Mouse (Mus musculus) CD8-positive naive resting alpha-beta T cell, adult 2 months (primary cell): ENCODE measurements around the gene Arhgap4.

Experiments used
- DNase-seq, 2 experiments: peaks; one replicate each; pipeline ENCODE4 v3.0.0; 2022; ENCODE audit warnings: low read depth in 2 of 2, low spot score in 2 of 2

Gene Arhgap4

DNA sequence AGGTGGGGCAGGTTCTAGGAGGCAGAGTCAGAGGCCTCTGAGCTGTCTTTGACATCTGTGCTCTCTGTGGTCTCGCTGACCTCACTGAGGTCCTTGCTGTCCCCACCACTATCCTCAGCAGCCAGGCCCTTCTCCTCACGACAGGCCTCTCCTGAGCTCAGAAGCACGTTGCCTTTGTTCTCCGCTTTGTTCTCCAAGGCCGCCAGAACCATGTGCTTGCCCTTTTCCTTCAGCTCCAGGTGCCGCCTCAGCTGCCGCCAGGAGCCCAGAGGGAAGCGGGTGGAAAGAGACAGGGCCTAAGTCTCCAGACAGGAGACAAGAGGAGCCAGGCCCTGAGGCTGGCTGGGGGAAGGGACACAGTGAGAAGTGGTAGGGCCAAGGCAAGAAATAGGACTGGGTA, 4.7 kb downstream of the Arhgap4 start:
- DNase-seq = no peak

DNA sequence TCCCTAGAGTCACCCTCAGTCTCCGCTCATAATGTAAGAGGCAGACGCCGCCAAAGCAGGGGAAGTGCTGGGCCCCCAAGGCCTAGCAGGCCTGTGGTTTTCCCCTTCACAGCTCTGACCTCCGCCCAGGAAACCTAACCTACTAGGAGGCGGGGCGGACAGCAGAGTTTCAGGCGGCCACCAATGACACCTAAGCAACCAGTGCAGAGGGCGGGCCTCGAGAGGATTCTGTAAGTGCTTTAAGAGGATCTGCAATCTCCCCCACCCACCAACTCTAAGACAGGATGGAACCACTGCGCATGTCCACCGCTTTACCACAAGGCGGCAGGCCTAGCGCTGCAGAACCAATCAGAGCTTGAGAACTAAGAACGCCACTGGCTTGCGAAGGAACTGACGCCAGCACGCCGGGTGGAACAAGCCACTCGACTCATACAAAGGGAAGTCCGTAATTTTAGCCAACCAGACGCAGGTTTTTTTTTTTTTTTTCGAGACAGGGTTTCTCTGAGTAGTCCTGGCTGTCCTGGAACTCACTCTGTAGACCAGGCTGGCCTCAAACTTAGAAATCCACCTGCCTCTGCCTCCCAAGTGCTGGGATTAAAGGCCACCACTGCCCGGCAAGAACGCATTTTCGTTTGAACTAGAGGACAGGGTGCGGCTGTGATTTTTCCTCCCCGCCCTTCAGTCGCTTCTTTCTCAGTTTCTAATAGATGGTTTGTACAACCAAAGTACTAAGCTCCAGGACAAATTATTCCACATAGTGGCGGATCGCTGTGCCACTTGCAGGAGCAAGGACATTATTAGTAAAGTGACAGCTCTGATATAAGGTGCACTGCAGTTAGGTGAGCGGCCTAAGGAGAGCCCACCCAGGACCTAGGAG, 6.6 kb downstream of the Arhgap4 start:
- peak; percentile 78 to 85 for DNase-seq

DNA sequence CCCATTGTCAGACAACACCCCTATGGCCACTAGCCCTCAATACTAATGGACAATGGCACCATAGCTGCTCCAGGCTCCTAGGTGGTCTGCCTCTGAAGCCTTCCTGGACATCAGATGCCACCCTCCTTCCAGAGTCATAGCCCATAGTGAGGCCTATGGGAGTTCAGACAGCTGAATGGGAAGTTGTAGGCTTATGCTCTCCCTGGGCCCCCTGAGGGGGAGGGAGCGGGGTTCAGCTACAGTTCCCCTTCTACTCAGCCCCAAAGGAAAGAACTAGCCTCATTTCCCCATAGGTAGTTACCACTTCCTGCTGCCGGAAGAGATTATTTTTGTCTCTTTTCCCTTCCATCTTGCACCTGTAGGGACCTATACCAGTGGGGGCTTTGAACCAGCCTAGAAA, 10.1 kb downstream of the Arhgap4 start:
- DNase-seq = peak in 1 of 2 experiments; percentile 41

DNA sequence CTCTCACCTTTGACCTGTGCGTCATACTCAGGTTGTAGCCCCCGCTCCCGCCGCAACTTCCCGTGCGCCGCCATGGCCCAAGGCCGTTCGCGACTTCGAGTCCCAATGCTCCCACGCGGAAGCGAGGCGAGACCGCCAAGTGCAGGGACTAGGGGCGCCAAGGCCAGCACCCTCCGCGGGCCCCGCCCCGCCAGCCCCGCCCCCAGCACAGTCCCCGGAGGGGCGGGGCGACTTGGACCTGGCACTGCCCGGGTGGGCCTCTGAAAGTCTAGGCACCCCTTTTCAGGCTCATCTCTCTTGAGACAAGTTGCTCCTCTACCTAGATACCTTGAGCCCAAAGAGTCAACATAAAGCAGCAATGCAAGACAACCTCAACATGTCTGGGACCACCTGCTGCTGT, 10.5 kb downstream of the Arhgap4 start:
- DNase-seq = peak; percentile 31 to 41

DNA sequence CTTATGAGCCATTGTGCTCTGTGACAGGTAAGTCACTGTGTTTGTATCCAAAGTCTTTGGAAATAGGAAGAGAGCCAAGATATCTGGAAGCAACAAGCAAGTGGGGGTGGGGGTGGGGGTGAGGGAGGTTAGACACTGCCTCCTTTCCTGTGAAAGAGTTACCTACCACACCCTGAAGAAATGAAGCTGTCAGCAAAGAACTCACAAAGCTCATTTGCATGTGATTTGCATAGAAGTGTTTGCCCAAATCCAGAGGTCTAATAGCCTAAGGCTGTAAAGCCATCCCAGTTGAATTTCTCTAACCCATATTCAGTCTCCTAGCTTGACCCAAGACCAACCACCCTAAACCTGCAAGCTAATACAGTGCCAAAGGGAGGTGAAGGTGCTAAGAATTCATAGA, 11.2 kb downstream of the Arhgap4 start:
- DNase-seq = no peak

DNA sequence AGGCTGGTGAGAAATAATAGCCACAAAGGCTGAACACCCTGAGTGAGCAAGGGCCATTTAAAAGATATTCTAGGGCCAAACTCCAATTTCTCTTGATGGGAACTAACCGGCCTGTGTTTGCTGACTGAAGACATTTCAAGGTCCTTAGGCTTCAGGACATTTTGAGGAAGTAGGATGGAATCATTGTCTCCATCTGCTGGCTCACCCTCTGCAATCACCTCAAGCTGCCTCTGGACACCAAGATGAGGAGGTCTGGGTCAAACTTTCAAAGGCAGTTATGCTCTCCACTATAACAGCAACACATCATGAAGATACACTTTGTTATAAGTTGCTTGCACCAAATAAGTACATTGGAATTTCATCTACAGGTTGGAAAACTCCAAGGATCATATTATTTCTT, 11.6 kb downstream of the Arhgap4 start:
- no peak for DNase-seq

DNA sequence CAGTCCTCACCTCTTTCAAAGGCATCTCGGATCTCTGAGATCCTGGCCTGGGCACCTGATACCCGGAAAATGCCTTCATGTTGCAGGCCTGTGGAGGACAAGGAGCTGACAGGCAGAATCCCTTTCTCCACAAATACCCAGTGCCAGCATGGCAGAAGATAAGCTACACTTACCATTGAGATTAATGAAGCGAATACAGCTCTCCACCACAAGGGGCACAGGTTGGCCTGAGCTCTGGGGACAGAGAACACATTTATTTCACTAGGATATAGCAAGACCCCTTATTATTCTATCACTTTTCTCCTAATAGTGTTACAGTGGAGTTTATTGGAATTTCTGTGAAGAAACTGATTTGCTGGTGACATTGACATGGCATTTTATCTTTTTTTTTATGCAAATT, 23.7 kb downstream of the Arhgap4 start:
- DNase-seq = no peak

DNA sequence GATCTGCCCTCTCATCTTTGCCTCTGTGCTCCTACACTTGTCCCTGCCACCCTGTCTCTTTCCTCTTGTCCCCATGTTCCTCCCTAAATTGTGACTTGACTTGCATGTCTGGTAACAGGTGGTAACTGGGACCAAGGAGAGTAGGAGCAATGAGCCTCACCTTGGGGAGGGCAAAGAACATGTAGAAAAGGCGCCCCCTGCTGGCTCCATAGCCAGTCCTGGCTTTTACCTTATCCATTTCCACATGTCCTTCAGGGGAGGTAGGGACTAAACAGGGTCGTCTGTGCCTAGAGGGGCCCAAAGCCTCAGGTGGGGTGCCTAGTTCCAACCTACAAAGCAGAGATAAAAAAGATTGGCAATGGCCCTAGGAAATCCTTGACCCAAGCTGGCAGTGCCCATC, 26.0 kb downstream of the Arhgap4 start, which contains the start of gene L1cam:
Gene L1cam, minus strand, starts transcription at position 387 of the 400 bp plus-strand sequence.
- DNase-seq = peak; percentile 27 to 52

DNA sequence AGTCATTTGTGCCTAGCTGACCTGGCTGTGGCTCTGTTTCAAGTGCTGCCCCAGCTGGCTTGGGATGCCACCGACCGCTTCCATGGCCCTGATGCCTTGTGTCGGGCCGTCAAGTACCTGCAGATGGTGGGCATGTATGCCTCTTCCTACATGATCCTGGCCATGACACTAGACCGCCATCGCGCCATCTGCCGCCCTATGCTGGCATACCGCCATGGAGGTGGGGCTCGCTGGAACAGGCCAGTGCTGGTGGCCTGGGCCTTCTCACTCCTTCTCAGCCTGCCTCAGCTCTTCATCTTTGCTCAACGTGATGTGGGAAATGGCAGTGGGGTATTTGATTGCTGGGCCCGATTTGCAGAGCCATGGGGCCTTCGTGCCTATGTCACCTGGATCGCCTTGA, 28.8 kb downstream of the Arhgap4 start:
- no peak for DNase-seq

DNA sequence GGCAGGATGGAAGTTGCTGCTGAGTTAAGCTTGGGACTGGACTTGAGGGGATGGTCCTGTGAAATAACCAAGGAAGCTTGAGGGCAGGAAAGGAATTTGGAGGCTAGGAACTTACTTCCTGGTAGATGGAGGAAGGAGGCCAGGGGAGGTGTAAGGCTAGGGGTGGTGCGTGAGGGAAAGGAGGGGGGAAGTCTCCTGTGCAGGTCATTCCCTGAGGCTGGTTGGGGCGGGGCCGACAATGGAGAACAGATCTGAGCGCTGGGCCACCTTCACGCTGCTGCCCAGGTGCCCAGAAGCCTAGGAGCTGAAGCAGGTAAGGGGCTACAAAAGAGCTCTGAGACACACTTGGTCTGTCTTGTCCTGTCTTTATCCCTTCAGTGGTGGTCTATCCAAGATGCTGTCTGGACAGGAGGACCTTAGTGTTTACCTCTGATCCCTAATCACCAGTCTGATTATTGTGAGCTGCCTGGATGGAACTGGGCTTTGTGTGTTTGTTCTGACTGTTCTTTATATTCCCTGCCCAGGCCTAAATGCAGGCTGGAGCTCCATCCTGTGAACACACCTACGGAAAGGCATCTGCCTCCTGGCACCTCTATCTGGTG, 30.0 kb downstream of the Arhgap4 start, which contains the start of gene Avpr2:
Gene Avpr2, plus strand, starts transcription at position 552 of the 602 bp plus-strand sequence.
- no peak for DNase-seq

DNA sequence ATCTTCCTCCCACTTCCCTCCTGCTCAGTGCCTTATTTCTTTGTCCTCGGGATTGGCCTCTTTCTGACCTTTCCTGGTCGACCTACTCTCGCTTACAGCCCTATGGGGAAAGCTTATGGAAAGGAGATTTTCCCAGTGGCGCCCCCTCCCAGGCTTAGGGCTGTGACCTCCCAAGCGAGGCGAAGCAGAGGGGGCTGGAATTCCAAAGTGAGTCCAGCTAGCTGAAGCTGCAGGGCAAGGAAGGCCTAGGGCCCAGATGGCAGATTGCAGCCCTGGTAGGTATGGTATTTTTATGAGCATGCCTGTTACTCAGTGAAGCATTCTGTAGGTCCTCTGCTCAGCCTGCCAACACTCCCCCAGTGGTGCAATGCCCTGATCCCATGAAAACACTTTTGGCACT, 40.2 kb downstream of the Arhgap4 start:
- no peak for DNase-seq

DNA sequence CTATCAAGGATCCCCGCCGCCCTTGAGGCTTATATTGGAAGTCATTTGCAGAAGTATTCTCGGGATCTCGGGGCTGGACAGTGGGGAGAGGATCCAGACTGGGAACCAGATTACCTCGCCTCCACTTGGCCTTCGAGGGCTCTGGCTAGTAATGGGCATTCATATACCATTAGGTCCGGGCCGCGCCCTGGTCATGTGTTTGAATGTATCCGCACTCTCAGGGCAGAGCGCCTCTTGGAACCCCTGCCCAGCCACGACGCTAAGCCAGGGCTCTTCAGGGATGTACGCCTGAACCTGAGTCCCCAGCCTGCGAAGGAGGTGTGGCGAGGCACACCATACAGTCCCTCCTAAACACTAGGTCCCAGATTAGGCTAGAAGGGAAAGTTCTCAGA, 40.6 kb downstream of the Arhgap4 start:
- DNase-seq = no peak

DNA sequence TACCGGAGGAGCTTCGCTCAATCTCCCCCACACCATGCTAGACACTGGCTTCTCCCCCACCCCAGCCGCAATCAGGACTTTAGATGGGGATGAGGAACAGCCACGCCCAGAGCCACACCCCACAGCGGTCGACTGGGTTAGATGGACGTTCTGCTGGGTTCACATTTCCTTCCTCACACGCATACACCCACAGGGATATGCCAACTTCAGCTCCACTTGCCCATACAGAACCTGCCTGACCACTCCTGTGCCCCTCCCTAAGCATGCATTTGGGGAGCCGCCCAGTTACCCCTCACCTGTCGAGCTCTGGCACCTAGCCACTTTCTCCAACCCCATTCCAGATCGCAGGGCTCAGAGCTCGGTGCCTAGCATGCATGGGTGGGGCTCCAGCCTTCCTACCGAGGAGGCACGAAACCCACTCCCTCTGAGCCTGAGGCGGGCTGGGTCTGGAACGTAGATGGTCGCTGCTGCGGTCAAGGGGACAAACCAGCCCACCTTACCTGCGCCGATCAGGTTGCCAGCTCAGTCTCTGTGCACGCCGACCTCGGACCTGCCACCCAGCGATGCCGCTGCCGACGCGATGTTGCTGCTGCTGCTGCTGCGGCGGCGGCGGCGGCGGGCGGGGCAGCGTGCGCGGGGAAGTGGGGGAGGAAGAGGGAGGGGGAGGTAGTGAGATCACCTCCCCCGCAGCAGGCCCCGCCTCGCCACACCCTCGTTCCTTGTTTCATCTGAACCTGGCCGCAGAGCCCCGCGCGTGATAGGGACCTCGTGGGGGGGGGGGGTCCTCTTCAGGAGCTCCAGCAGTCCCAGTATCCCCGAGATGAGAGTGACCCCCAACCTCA, 41.3 kb downstream of the Arhgap4 start:
- DNase-seq = peak; percentile 18 to 49

DNA sequence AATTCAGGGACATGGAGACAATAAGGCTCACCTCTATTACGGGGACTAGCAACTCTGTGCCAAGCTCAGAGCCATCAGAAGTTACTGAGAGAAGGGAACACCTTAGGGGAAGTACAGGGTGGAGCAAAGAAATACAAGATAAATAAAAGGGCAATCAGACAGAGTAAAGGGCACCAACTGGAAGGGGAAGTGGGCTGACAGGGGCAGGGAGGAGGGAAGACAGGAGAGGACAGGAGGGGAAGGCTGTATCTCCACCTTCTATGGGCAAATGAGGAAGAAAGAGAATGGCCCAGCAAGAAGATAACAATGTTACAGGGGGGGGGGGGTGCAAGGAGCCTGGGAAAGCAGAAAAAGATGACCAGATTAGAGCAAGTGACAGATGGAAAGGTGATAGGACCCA, 44.7 kb downstream of the Arhgap4 start:
- no peak for DNase-seq

DNA sequence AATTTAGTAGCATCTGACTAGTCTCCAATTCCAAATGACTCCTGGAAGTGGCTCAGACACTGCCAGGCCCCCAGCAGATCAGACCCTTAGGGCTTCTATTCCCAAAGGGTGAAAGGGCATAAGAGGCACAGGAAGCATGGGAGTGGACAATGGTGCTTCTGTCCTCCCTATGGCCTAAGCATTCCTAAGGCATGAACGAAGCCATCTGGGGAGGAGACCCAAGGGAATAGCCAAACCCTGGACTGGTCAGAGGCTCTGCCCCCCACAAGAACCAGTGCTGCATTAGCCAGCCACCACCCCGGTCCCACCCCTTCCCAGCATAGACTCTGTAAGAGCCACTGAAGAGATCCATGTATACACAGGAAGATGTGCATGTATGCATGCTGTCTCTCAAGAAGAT, 45.8 kb downstream of the Arhgap4 start:
- no peak for DNase-seq

DNA sequence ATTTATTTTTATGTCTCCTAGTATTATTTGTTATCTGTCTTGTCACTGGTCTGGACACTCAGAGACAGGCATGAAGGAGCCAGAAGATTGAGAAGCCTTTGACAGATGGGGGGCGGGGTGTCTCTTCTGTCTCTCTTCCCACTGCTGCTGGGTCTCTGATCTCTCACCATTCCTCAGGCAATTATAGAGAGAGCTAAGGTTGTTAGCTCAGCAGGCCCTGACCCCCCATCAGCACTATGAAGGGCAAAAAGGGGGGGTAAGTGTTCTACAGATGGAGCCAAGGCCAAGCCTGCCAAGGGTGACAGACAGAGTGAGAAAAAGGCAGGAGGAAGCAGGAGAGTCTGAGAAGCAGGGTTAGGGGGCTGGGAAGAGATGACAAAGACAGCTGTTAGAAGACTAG, 49.7 kb downstream of the Arhgap4 start:
- DNase-seq = no peak

DNA sequence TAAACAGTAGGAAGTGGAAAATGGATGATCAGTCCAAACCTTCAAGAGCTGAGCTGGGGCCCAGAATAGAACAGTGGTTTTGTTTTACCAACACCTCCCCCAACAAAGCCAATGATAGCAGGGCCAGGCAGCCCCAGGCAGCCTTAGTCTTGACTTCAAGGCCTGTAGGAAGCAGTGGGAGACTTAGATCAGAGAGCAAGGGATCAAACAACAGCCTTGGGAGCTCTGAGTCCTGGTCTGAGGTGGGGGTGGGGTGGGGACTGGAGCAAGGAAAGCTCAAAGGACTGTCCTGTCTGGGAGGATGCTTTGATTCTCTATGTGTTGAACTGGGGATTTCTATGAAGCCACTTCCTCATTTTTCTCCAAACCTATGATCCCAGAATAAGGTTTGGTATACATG, 50.2 kb downstream of the Arhgap4 start:
- no peak for DNase-seq

DNA sequence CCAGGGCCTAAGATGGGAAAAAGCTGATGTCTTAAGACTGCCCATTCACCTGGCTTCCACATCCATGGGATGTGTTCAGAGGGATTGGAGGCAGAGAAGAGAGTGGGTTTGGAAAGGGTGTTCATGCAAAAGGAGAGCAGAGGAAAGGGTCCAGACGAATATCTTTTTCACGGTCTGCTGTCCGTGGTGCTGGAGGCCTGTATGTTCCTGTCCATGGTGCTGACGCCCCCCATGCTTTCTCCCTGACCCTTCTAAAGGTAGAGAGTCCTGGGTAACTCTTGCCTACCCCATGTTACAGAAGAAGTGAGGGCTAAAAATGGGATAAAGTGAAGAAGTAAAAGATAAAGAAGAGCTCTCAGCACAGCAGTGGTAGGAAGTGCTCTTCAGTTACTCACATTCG, 52.3 kb downstream of the Arhgap4 start:
- no peak for DNase-seq

DNA sequence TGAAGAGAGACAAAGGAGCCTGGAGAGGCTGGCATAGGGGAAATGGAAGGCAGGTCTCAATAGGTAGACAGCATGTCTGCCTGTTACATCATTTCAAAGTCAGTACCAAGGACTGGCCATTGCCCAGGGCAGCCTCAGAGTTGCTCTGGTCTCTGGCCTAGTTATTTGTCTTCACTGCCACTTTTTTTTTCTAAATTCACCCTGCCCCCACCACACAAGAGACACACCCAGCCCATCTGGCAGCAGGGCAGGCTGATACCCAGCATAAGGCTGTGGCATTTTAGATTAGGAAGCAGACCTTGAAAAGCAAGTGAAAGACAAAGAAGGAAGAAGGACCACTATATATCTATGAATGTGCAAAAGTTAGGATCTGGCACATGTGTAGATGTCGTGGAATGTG, 53.8 kb downstream of the Arhgap4 start:
- no peak for DNase-seq

DNA sequence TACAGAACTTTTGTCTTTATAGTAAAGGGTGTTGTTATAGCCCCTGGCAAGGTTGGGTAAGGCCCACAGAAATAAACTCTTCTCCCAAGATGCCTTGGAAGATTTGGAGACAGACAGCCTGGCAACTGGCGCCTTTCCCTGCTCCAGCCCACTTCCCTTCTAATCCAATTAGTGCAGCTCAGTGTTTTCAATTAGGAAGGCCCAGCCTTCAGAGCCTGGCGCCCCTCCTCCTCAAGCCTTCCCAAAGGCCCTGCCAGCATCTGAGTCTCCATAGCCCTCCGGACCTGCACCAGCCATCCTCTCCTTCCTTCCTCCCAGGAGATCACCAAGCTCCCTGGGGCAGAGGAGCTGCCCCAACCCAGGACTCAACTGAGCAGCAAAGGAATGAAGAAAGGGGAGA, 54.4 kb downstream of the Arhgap4 start:
- no peak for DNase-seq

DNA sequence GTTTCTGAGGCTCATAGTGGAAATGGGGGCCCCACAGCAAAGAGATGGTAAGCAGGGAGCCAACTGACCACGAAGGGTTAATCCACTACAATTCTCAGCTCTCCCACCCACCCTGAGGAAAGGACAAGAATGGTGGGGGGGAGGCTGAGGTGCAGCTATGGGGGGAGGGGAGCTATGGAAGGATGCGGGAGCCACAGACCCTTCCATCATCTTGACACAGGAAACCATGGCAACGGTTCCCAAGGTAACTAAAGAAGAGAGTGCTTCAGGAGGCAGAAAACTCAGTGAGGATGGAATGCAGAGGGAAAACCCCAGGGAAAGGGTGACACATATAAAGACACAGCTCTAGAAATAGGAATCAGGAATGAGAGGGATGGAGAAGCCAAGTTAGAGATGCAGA, 57.0 kb downstream of the Arhgap4 start:
- DNase-seq = no peak

DNA sequence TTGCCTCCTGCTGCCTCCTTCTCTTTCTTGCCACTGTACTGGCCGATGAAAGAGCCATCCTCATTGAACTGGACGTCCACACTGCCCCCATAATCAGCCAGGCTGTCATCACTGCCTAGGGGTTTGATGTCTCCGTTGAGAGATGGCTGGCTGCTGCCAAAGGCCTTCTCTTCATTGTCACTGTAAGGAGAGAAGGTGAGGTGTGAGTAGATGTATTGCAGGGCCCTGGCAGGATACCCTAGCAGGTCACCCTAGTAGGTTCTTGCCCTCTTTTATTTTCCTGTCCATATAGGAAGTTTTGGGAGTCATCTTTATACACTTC, 66.6 kb downstream of the Arhgap4 start:
- no peak for DNase-seq
